Mouse (Mus musculus) lung, postnatal 0 days (tissue): ENCODE data around the gene Gm11549. TPM values are rescaled to one million over a fixed set of nuclear protein-coding genes. Genes with fewer than 3 reads are reported as not detected.
A peak's percentile ranks its signal among the peaks of the same experiment; 100 is the strongest.

ENCODE experiments used
- ATAC-seq: fragments of 200-750 bp; cut with Nextera tagmentation; 2 replicates; pipeline ENCODE4 v1.8.0; 2017; ENCODE audit warnings: moderate library complexity
- DNase-seq: peaks from one replicate; pipeline ENCODE4 v3.0.0-alpha.2; 2016; ENCODE audit warnings: low spot score
- H3K27ac ChIP-seq: fragments of 300-500 bp; sonication (generic); 2 replicates; pipeline ENCODE4 v1.5.1; 2014; ENCODE audit warnings: antibody characterized with exemption, mild to moderate bottlenecking, low read length, mixed read lengths
- H3K27me3 ChIP-seq: fragments of 300-500 bp; sonication (generic); replicated peaks from 2 replicates; pipeline ENCODE4 v1.6.1; 2014; ENCODE audit warnings: low read length, mixed read lengths; ENCODE audit not compliant: insufficient read depth
- H3K36me3 ChIP-seq: fragments of 300-500 bp; sonication (generic); 2 replicates; pipeline ENCODE4 v1.6.1; 2014; ENCODE audit warnings: low read length, mixed read lengths; ENCODE audit not compliant: insufficient read depth
- H3K4me1 ChIP-seq: fragments of 300-500 bp; sonication (generic); 2 replicates; pipeline ENCODE4 v1.6.1; 2014; ENCODE audit warnings: antibody characterized with exemption, low read depth, low read length, mixed read lengths; ENCODE audit not compliant: insufficient read depth
- H3K4me2 ChIP-seq: fragments of 300-500 bp; sonication (generic); replicated peaks from 2 replicates; pipeline ENCODE4 v1.6.1; 2014; ENCODE audit warnings: low read depth, mild to moderate bottlenecking, low read length, moderate library complexity, mixed read lengths
- H3K4me3 ChIP-seq: fragments of 300-500 bp; sonication (generic); 2 replicates; pipeline ENCODE4 v1.5.1; 2014; ENCODE audit warnings: low read depth, low read length
- H3K9ac ChIP-seq: fragments of 300-500 bp; sonication (generic); replicated peaks from 2 replicates; pipeline ENCODE4 v1.6.1; 2014; ENCODE audit warnings: low read depth, mild to moderate bottlenecking
- H3K9me3 ChIP-seq: fragments of 300-500 bp; sonication (generic); 2 replicates; pipeline ENCODE4 v1.6.1; 2016; ENCODE audit warnings: low read length, mixed read lengths
- CTCF ChIP-seq: IDR thresholded peaks from 2 replicates; pipeline ENCODE4 v1.5.1; 2016; ENCODE audit warnings: antibody characterized with exemption, mild to moderate bottlenecking
- EP300 ChIP-seq: IDR thresholded peaks from 2 replicates; pipeline ENCODE4 v1.6.1; 2016; ENCODE audit warnings: antibody characterized with exemption, mild to moderate bottlenecking, control low read depth
- WGBS: fragments of 180-500 bp; shearing (Covaris S2); extraction: QIAGEN DNeasy Blood & Tissue Kit; methylation state at CpG from one replicate; pipeline ENCODE4 v1.1.7; 2014; 5-methylcytosine and 5-hydroxymethylcytosine counted together
- polyA plus RNA-seq: library from polyadenylated mRNA; unstranded; fragments of >200 nt; fragmentation: Nextera tagmentation; extraction: Ambion mirVana; gene quantifications from 2 replicates; pipeline ENCODE4 v1.2.1, GENCODE M21; 2015

Gm11549 gene
- polyA plus RNA-seq, 1 experiment from 2014 or later = not detected

DNA sequence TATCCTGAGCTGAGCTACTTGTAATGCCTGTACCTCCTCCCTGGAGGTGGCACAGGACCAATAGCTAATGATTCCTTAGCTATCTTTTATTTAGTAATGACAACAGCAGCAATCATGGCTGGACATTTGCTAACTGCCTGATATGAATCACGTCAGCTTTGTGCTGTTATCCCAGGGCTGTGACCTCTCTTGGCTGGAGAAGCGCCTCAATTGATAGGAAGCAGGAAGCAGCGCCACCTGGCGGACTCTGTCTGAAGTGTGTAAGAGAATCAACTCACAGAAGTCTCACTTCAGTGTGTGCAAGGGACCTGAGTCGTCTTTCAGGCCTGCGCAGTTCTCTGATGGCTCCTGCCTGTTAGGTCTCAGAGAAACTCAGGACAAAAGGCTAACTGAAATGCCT is 26.2 kb downstream of the Gm11549 start:
- TF ChIP-seq CTCF (peak; percentile 96), EP300 (no peak)
- no peaks in the 10 kb centered on the region for H3K4me1 ChIP-seq
- DNase-seq = peak; percentile 94
- H3K27ac ChIP-seq = no peak overlapping the region
- H3K36me3 ChIP-seq = no peaks in the 10 kb centered on the region
- H3K9ac ChIP-seq = no peak overlapping the region
- H3K4me2 ChIP-seq = peak overlapping the region; percentile 39; the same call in 1 of the 2 replicates
- no peaks in the 10 kb centered on the region for H3K9me3 ChIP-seq
- no peaks in the 10 kb centered on the region for H3K27me3 ChIP-seq
- peak; percentile 87 for ATAC-seq
- WGBS = 4% methylated on average over 6 of the region's 6 CpGs
- 0 out of 2 replicates have a peak overlapping the region, but pooled peaks have one; percentile 4 for H3K4me3 ChIP-seq

DNA sequence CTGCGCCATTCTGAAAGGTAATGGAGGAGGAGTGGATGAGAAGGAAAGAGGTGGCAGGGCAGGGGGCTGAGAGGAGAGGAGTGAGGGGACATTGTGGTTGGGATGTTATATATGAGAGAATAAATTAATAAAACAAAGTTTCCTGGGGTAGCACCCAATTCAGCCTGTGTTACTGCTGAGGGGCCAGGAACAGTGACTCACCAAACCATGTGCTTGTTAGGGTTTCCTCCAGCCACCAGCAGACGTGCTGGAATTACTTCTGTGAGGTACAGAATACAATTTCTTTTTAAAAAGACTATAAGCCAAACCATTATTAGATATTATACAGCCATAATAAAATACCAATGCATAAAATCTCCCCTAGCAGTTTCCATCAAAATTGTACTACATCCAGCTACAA is 27.0 kb downstream of the Gm11549 start:
- H3K4me2 ChIP-seq = no peak overlapping the region
- TF ChIP-seq EP300 (no peak), CTCF (no peak)
- no peak overlapping the region for H3K4me3 ChIP-seq
- ATAC-seq (no peak), DNase-seq (no peak)
- no peak overlapping the region for H3K27ac ChIP-seq
- no peaks in the 10 kb centered on the region for H3K9me3 ChIP-seq
- H3K4me1 ChIP-seq = no peaks in the 10 kb centered on the region
- 81% methylated on average over 2 of the region's 2 CpGs for WGBS
- no peaks in the 10 kb centered on the region for H3K36me3 ChIP-seq
- no peaks in the 10 kb centered on the region for H3K27me3 ChIP-seq
- H3K9ac ChIP-seq = no peak overlapping the region

DNA sequence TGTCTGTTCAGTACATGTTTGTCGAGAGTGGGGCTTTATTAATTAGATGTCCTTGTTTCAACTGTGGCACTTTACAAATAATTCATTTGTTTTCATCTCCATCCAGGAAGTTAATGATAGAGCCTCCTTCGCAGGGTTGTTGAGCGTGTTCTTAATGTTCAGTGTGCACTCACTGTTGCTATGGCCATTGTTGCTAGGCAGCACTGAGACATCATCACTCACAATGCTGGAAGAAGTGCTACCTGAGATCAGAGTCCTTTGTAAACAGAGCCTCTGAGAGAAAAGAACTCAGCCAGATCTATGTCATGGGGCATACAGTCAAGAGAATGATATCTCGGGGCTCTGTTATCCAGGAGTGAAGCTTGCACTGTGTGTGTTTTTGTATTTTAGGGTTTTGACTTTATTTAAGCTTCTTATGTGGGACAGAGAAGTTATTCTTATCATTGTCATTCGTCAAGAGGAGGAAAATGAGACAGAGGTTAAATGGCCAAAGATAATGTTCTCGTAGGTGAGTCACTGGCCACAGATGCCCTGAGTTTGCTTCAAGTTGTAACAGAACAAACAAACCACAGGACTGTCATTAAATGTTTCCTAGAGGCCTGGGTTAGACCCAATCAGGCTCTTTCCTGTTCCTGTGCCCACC is 27.9 kb downstream of the Gm11549 start:
- TF ChIP-seq EP300 = no peak
- no peak for TF ChIP-seq CTCF
- no peaks in the 10 kb centered on the region for H3K27me3 ChIP-seq
- ATAC-seq (no peak), DNase-seq (no peak)
- no peaks in the 10 kb centered on the region for H3K9me3 ChIP-seq
- no peak overlapping the region for H3K27ac ChIP-seq
- H3K9ac ChIP-seq = no peak overlapping the region
- no peaks in the 10 kb centered on the region for H3K4me1 ChIP-seq
- H3K36me3 ChIP-seq = no peaks in the 10 kb centered on the region
- WGBS = 31% methylated on average over 6 of the region's 6 CpGs
- no peak overlapping the region for H3K4me2 ChIP-seq
- H3K4me3 ChIP-seq = no peak overlapping the region

DNA sequence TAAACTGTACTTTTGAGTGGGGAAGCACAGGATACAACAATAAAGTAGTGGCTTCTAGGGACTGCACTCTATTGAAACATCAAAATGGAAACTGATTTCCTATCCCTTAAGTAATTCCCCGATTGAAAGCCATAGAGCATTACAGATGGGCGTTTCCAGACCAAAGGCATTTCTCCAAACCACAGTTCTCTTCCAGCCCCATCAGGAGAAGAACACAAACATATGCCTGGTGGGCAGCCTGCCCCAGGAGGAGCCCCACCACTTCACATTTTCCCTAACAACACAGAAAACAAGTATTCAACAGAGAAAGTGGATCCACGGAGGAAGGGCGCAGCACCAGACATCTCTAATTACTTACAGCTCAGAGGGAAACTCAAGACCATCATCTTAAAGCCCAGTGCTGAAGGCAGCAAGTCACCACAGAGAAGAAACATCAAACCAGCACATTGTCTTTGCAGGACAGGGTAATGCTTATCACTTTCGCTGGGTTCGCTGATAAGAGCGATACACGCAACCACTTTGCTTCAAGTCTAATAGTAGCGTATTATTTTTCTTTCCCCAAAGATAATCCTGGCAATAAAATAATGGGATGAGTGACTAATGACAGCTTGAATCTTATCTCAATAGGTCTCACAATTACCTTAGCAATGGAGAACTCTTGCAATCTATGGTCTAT is 28.8 kb downstream of the Gm11549 start:
- WGBS = 69% methylated on average over 9 of the region's 9 CpGs
- H3K4me1 ChIP-seq = no peaks in the 10 kb centered on the region
- no peak overlapping the region for H3K9ac ChIP-seq
- H3K27me3 ChIP-seq = no peaks in the 10 kb centered on the region
- TF ChIP-seq EP300 (no peak), CTCF (no peak)
- DNase-seq = no peak
- no peaks in the 10 kb centered on the region for H3K9me3 ChIP-seq
- H3K36me3 ChIP-seq = no peaks in the 10 kb centered on the region
- no peak overlapping the region for H3K27ac ChIP-seq
- H3K4me3 ChIP-seq = no peak overlapping the region
- no peak overlapping the region for H3K4me2 ChIP-seq
- ATAC-seq = no peak

DNA sequence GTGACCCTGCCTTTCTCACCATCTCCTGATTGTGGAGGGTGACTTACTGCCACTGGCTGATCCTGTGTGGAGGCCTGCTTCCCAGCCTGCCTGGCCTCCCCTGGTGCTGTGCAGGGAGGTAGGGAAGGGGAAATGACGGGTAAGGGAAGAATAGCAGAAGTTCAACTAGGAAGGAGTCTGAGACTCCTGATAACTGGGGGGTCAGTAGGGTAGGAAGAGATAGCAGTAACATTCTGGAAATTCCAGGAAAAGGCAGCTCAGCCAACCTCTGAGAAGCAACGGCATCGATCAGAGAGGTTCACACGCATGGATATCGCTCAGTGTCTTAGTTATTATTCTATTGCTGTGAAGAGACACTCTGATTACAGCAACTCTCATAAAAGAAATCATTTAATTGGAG is 30.1 kb downstream of the Gm11549 start:
- no peak overlapping the region for H3K4me3 ChIP-seq
- H3K36me3 ChIP-seq = no peaks in the 10 kb centered on the region
- 88% methylated on average over 5 of the region's 5 CpGs for WGBS
- no peak overlapping the region for H3K27ac ChIP-seq
- no peak for DNase-seq
- no peak for TF ChIP-seq EP300
- no peak for TF ChIP-seq CTCF
- H3K27me3 ChIP-seq = no peaks in the 10 kb centered on the region
- no peaks in the 10 kb centered on the region for H3K9me3 ChIP-seq
- ATAC-seq = no peak
- no peak overlapping the region for H3K9ac ChIP-seq
- H3K4me1 ChIP-seq = no peaks in the 10 kb centered on the region
- H3K4me2 ChIP-seq = no peak overlapping the region

DNA sequence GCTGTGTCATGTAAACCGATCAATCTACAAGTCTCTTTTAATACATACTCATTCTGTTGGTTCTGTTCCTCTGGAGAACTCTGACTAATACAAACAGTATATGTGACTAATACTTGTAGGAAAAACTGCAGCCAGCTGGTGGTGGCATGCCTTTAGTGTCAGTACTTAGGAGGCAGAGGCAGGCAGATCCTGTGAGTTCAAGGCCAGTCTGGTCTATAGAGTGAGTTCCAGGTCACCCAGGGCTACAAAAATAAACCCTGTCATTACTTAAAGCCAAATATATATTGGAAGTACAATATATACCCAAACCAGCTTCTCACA is 32.1 kb downstream of the Gm11549 start:
- H3K4me1 ChIP-seq = no peaks in the 10 kb centered on the region
- TF ChIP-seq CTCF (no peak), EP300 (no peak)
- ATAC-seq (no peak), DNase-seq (no peak)
- H3K27ac ChIP-seq = no peak overlapping the region
- no peaks in the 10 kb centered on the region for H3K27me3 ChIP-seq
- no peak overlapping the region for H3K4me2 ChIP-seq
- WGBS = 93% methylated on average over 1 of the region's 1 CpGs
- no peak overlapping the region for H3K4me3 ChIP-seq
- no peaks in the 10 kb centered on the region for H3K9me3 ChIP-seq
- H3K36me3 ChIP-seq = no peaks in the 10 kb centered on the region
- H3K9ac ChIP-seq = no peak overlapping the region
